Mouse (Mus musculus) C2C12 (cell line): ENCODE results near the gene Fhit.

Source experiments
- CEBPB ChIP-seq: IDR thresholded peaks from one replicate; pipeline ENCODE4 v1.6.1; 2011; ENCODE audit warnings: low read depth, mild to moderate bottlenecking, control low read depth, moderate library complexity
- CTCF ChIP-seq: IDR thresholded peaks from one replicate; pipeline ENCODE4 v1.5.1; 2011; ENCODE audit not compliant: control insufficient read depth, insufficient read depth, insufficient read length
- FOSL1 ChIP-seq: IDR thresholded peaks from one replicate; pipeline ENCODE4 v1.8.0; 2011; ENCODE audit warnings: mild to moderate bottlenecking, low read length; ENCODE audit not compliant: poor library complexity, insufficient read depth, severe bottlenecking
- MAX ChIP-seq: IDR thresholded peaks from one replicate; pipeline ENCODE4 v1.6.1; 2011; ENCODE audit warnings: mild to moderate bottlenecking, control low read depth
- MYOD1 ChIP-seq: IDR thresholded peaks from one replicate; pipeline ENCODE4 v1.6.1; 2011; ENCODE audit warnings: low read depth; ENCODE audit not compliant: control insufficient read depth, insufficient read length
- MYOG ChIP-seq: IDR thresholded peaks from one replicate; pipeline ENCODE4 v1.6.1; 2011; ENCODE audit not compliant: control insufficient read depth, insufficient read length; ENCODE audit errors: extremely low read depth
- USF1 ChIP-seq: IDR thresholded peaks from one replicate; pipeline ENCODE4 v1.6.1; 2011; ENCODE audit warnings: low read depth, mild to moderate bottlenecking, control low read depth, moderate library complexity

GRCm38 (mm10) chr14:9619840-9620239 lies 1542.0 kb downstream of the Fhit start:
- TF ChIP-seq MYOD1 (no peak), CTCF (no peak), MAX (no peak), MYOG (no peak), USF1 (no peak), FOSL1 (no peak), CEBPB (no peak)
